Mouse (Mus musculus): Measurements from ENCODE around the gene Olfr509. TPM values are rescaled to one million over a fixed set of nuclear protein-coding genes. Genes with fewer than 3 reads are reported as not detected.
"Not testable (repeated sequence)": the region's sequence is repeated elsewhere in the genome, so short reads cannot be mapped to it uniquely, and the experiment has no call there.

Gene Olfr509
- not detected in 2 replicates for polyA plus RNA-seq (2015; fragmentation: Nextera tagmentation; extraction: Ambion mirVana)

GRCm38 (mm10) chr7:108651806-108652205 lies at the start of gene Olfr509:
Olfr509 (minus strand) TSS chr7:108651906.
- no peaks in the 10 kb centered on the region for H3K36me3 ChIP-seq
- ATAC-seq (replicated peaks; ENCODE audit: insufficient number of reproducible peaks, insufficient read depth, low FRiP score, low read depth): no peak

DNA sequence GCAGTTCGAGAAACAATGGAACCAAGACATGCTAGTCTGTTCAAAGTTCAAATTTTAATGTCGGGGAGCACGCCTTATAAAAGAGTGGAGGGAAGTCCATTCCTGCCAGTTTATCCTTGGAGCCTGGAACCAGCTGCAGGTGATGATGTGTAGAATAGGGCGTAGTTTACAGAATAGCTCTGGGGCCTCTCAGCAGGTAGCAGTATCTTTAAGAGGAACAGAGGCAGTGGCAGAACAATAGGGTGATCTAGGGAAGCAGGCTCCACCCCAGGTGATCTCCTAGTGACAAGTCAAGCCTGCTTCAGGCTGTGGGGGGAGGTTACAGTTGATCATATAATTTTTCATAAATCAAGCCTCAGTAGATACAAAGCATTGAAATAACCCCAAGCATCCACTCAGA lies 27.2 kb upstream of the Olfr509 start:
- no peaks in the 10 kb centered on the region; the same call in 1 of the 2 replicates for H3K9me3 ChIP-seq (replicated peaks)
- no peaks in the 10 kb centered on the region for H3K36me3 ChIP-seq
- no peaks in the 10 kb centered on the region for H3K4me1 ChIP-seq (replicated peaks)
- H3K4me2 ChIP-seq: no peak overlapping the region
- no peak overlapping the region for H3K9ac ChIP-seq
- no peak for ATAC-seq (replicated peaks; ENCODE audit: insufficient number of reproducible peaks, insufficient read depth, low FRiP score, low read depth)
- H3K27me3 ChIP-seq: no peaks in the 10 kb centered on the region
- 75% methylated on average over 4 of the region's 4 CpGs for WGBS
- H3K4me3 ChIP-seq: no peak overlapping the region
- no peak overlapping the region for H3K27ac ChIP-seq

More at GRCm38 (mm10) chr7:108651806-108652205, at the start of gene Olfr509:
- Histone ChIP-seq H3K9ac (no peak within 1 kb of the TSS), H3K9me3 (replicated peaks) (no peaks in the 10 kb centered on the region), H3K4me2 (no peak within 1 kb of the TSS), H3K4me3 (no peak within 1 kb of the TSS), H3K27ac (no peak within 1 kb of the TSS), H3K4me1 (replicated peaks) (no peaks in the 10 kb centered on the region), H3K27me3 (no peaks in the 10 kb centered on the region)

- no peak overlapping the region for H3K27ac ChIP-seq
- H3K4me2 ChIP-seq: no peak overlapping the region
- no peak overlapping the region for H3K9ac ChIP-seq
- no peaks in the 10 kb centered on the region for H3K36me3 ChIP-seq
- H3K27me3 ChIP-seq: no peaks in the 10 kb centered on the region
- no peak for ATAC-seq (replicated peaks; ENCODE audit: insufficient number of reproducible peaks, insufficient read depth, low FRiP score, low read depth)
- H3K4me1 ChIP-seq (replicated peaks): no peaks in the 10 kb centered on the region
- WGBS: 53% methylated on average over 1 of the region's 1 CpGs
- H3K9me3 ChIP-seq (replicated peaks): no peaks in the 10 kb centered on the region; the same call in 1 of the 2 replicates
- no peak overlapping the region for H3K4me3 ChIP-seq
Measured at GRCm38 (mm10) chr7:108671058-108671457, 19.4 kb upstream of the Olfr509 start.

- H3K27ac ChIP-seq: no peak within 1 kb of the TSS
- ATAC-seq (replicated peaks; ENCODE audit: insufficient number of reproducible peaks, insufficient read depth, low FRiP score, low read depth): no peak
- no peak within 1 kb of the TSS for H3K9ac ChIP-seq
- 74% methylated on average over 1 of the region's 1 CpGs for WGBS
- no peaks in the 10 kb centered on the region for H3K27me3 ChIP-seq
- H3K4me2 ChIP-seq: no peak within 1 kb of the TSS
- no peaks in the 10 kb centered on the region for H3K4me1 ChIP-seq (replicated peaks)
- no peak within 1 kb of the TSS for H3K4me3 ChIP-seq
- H3K9me3 ChIP-seq (replicated peaks): no peaks in the 10 kb centered on the region
- no peaks in the 10 kb centered on the region for H3K36me3 ChIP-seq
Measured at GRCm38 (mm10) chr7:108666118-108666517, 14.4 kb upstream of the Olfr509 start, which contains the start of gene Olfr510. Olfr510 (plus strand) TSS chr7:108666418.

DNA sequence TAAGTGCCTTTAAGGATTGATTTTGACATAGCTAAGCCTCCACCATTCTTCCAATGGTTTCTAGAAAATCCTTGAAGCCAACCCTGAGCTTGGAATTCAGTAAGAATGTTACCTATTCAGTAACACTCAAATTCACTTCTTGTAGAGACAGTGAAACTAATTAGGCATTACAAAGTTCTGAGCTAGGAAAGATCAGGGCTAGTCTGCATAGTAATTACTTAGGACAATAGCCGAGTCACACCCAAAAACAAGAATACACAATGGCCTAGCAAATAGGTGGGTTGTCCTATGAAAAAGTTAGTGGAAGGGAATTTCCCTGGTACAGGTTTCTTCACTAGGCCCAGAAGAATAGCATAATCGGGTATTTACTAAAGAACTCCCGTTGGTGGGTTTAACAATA lies 10.7 kb upstream of the Olfr509 start:
- H3K36me3 ChIP-seq: no peaks in the 10 kb centered on the region
- WGBS: 84% methylated on average over 3 of the region's 3 CpGs
- no peak overlapping the region for H3K4me3 ChIP-seq
- no peaks in the 10 kb centered on the region for H3K4me1 ChIP-seq (replicated peaks)
- no peak for ATAC-seq (replicated peaks; ENCODE audit: insufficient number of reproducible peaks, insufficient read depth, low FRiP score, low read depth)
- H3K9me3 ChIP-seq (replicated peaks): no peaks in the 10 kb centered on the region
- H3K27ac ChIP-seq: no peak overlapping the region
- H3K27me3 ChIP-seq: no peaks in the 10 kb centered on the region
- no peak overlapping the region for H3K9ac ChIP-seq
- no peak overlapping the region for H3K4me2 ChIP-seq

- Histone ChIP-seq H3K4me1 (replicated peaks) (no peaks in the 10 kb centered on the region), H3K4me3 (no peak within 1 kb of the TSS), H3K27me3 (no peaks in the 10 kb centered on the region), H3K4me2 (no peak within 1 kb of the TSS), H3K9me3 (replicated peaks) (no peaks in the 10 kb centered on the region), H3K9ac (no peak within 1 kb of the TSS), H3K36me3 (no peaks in the 10 kb centered on the region), H3K27ac (no peak within 1 kb of the TSS)
- no peak for ATAC-seq (replicated peaks; ENCODE audit: insufficient number of reproducible peaks, insufficient read depth, low FRiP score, low read depth)
- WGBS: 72% methylated on average over 3 of the region's 3 CpGs
Measured at GRCm38 (mm10) chr7:108629694-108630093, 22.0 kb downstream of the Olfr509 start, which contains the start of gene Olfr508. Olfr508 (plus strand) TSS chr7:108629994.

GRCm38 (mm10) chr7:108621514-108621913 lies 30.2 kb downstream of the Olfr509 start, which contains the start of gene Olfr507:
Olfr507 (plus strand) TSS chr7:108621814.
- ATAC-seq (replicated peaks; ENCODE audit: insufficient number of reproducible peaks, insufficient read depth, low FRiP score, low read depth): no peak
- Histone ChIP-seq H3K27ac (no peak within 1 kb of the TSS), H3K4me2 (no peak within 1 kb of the TSS), H3K27me3 (no peaks in the 10 kb centered on the region), H3K9me3 (replicated peaks) (no peaks in the 10 kb centered on the region), H3K4me3 (no peak within 1 kb of the TSS), H3K9ac (no peak within 1 kb of the TSS), H3K4me1 (replicated peaks) (no peaks in the 10 kb centered on the region), H3K36me3 (no peaks in the 10 kb centered on the region)
- 57% methylated on average over 2 of the region's 2 CpGs for WGBS

GRCm38 (mm10) chr7:108616781-108617180 lies 34.9 kb downstream of the Olfr509 start:
- not testable (repeated sequence) for H3K36me3 ChIP-seq; ATAC-seq (replicated peaks; ENCODE audit: insufficient number of reproducible peaks, insufficient read depth, low FRiP score, low read depth)
- 61% methylated on average over 3 of the region's 3 CpGs for WGBS

GRCm38 (mm10) chr7:108614110-108614509 lies 37.6 kb downstream of the Olfr509 start:
- 68% methylated on average over 2 of the region's 2 CpGs for WGBS
- Histone ChIP-seq H3K36me3 (no peaks in the 10 kb centered on the region), H3K9me3 (replicated peaks) (no peaks in the 10 kb centered on the region), H3K27ac (no peak overlapping the region), H3K4me3 (no peak overlapping the region), H3K4me1 (replicated peaks) (no peaks in the 10 kb centered on the region), H3K9ac (no peak overlapping the region), H3K27me3 (no peaks in the 10 kb centered on the region), H3K4me2 (no peak overlapping the region)
- ATAC-seq (replicated peaks; ENCODE audit: insufficient number of reproducible peaks, insufficient read depth, low FRiP score, low read depth): no peak

More at GRCm38 (mm10) chr7:108616781-108617180, 34.9 kb downstream of the Olfr509 start:
- not testable (repeated sequence) for H3K4me3 ChIP-seq; H3K9ac ChIP-seq; H3K4me2 ChIP-seq; H3K27me3 ChIP-seq; H3K27ac ChIP-seq; H3K9me3 ChIP-seq (replicated peaks); H3K4me1 ChIP-seq (replicated peaks)

- H3K27ac ChIP-seq: no peak within 1 kb of the TSS
- no peak within 1 kb of the TSS for H3K4me2 ChIP-seq
- ATAC-seq (replicated peaks; ENCODE audit: insufficient number of reproducible peaks, insufficient read depth, low FRiP score, low read depth): no peak
- H3K36me3 ChIP-seq: no peaks in the 10 kb centered on the region
- no peak within 1 kb of the TSS for H3K9ac ChIP-seq
- no peaks in the 10 kb centered on the region for H3K9me3 ChIP-seq (replicated peaks)
- no peaks in the 10 kb centered on the region for H3K4me1 ChIP-seq (replicated peaks)
- no peaks in the 10 kb centered on the region for H3K27me3 ChIP-seq
- no peak within 1 kb of the TSS for H3K4me3 ChIP-seq
Measured at GRCm38 (mm10) chr7:108610487-108610886, 41.2 kb downstream of the Olfr509 start, which contains the start of gene Olfr506. Olfr506 (plus strand) TSS chr7:108610787.

GRCm38 (mm10) chr7:108601916-108602315 lies 49.8 kb downstream of the Olfr509 start:
- not testable (repeated sequence) for ATAC-seq (replicated peaks; ENCODE audit: insufficient number of reproducible peaks, insufficient read depth, low FRiP score, low read depth); H3K4me2 ChIP-seq; H3K4me3 ChIP-seq; H3K27ac ChIP-seq; H3K27me3 ChIP-seq; H3K9me3 ChIP-seq (replicated peaks); H3K36me3 ChIP-seq; H3K4me1 ChIP-seq (replicated peaks); H3K9ac ChIP-seq
- 65% methylated on average over 3 of the region's 3 CpGs for WGBS

Data from heart, embryonic 15.5 days (tissue).